Mouse (Mus musculus) kidney, postnatal 10 days (tissue): ENCODE results near the gene Ina.
A peak's percentile ranks its signal among the peaks of the same experiment; 100 is the strongest.
"Not testable (repeated sequence)": the region's sequence is repeated elsewhere in the genome, so short reads cannot be mapped to it uniquely, and the experiment has no call there.

Experiments
- DNase-seq: peaks from one replicate; pipeline ENCODE4 v3.0.0; 2021; ENCODE audit warnings: mixed read lengths

Ina gene

DNA sequence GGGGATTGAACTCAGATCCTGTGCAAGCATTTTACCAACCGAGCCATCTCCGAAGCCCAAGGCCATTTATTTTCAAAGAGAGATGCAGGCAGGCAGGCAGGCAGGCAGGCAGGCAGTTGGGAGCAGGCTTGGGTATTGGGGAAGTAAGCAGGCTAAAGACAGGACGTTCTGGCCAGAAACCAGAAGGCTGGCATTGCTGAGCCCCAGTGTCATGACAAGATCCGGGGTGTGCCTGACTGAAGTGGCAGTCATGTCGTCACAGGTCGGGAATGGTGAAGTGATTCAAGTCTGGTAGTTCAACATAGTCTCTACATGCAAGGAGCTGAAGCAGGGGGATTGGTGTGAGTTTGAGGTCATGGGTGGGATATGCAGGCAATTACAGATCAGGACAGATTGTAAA, 26.9 kb upstream of the Ina start:
- no peak for DNase-seq

DNA sequence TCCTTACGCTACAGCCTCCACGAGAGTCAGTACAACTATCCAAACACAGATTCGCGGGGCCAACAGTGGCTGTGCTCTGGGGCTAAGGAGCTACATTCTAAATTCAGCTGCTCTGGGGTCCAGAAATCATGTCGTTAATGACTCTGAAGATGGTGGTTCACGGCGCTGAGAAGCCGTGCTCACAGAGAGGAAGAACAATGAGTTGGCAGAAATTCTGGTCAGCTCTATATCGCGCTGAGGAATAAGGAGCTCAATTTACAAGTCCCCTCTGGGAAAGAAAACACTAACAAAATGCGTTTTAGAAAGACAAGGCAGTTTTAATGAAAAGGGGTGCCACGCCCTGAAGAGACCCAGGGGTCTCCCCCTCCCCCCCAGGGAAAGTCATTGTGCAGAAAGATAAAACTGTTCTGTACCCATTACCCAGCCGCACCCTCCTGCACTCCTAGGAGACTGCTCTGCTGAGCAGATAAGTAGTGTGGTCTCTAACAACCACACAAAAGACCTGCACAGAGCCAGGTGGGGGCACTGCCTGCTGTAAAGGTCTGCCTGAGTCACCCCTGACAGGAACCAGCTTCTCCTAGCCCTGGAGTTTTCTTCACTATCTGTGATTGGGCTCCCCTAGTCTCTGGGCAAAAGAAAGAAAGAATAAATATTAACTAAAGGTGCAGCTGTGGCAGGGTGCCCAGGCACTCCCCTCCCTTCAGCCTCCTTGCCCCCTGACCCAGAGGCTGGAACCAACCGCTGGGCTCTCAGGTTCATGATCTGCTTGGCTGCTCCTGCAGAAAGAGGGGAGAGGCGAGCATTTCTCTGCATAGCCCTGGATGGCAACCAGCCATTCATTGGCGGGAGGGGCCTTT, 26.0 kb upstream of the Ina start:
- DNase-seq = peak; percentile 89

DNA sequence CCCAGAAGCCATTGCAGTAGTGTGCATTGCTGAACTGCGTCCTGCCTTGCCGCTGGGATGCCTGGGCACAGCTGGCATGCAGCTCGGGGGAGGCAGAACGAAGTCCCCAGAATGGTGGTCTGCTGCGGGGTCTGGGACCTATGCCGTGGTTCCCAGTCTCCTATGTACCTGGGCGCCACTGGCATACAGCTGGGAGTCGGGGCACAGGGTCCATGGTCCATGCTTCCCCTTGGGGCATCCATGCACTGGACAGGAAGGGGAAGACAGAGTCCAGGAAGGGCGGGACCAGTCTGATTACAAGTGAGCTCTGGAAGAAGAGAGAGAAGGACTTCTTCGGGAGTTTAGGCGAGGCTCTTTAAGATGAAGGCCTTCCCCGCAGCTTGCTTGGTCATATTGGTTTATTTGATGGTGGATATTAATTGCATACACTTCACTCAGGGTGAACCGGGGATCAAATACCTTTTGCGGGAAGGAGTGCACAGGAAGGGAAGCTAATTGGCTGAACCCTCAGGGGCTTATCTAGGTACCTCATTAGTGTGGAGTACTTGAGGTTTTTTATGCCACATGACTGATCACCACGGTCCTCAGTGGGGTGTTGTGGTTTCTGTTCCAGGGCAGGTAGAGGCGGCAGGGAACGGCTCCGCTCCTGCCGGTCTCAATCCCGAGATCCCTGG, 24.9 kb upstream of the Ina start:
- peak; percentile 41 for DNase-seq

DNA sequence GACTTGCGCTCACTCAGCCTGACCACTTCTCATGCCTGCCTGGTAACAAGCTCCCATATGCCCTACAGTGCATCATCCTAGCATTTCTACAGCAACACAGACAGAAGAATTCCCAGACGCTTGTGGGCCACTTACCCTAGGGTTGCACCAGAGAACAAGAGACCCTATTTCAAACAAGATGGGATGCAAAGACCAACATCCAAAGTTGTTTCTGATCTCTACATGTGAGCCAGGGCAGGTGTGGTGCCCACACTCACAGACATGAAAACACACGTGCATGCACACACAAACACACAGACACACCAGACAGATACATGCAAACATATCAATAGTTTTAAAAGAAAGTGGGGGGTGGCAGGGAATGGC, 24.4 kb upstream of the Ina start:
- no peak for DNase-seq

DNA sequence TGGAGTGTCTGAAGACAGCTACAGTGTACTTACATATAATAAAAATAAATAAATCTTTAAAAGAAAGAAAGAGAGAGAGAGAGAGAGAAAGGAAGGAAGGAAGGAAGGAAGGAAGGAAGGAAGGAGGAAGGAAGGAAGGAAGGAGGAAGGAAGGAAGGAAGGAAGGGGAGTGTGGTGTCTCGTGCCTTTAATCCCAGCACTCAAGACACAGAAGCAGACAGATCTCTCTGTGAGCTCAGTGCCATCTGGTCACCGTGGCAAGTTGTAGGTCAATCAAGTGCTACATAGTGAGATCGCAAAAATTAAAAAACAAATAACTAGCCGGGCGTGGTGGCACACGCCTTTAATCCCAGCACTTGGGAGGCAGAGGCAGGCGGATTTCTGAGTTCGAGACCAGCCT, 23.9 kb upstream of the Ina start:
- DNase-seq = not testable (repeated sequence)

DNA sequence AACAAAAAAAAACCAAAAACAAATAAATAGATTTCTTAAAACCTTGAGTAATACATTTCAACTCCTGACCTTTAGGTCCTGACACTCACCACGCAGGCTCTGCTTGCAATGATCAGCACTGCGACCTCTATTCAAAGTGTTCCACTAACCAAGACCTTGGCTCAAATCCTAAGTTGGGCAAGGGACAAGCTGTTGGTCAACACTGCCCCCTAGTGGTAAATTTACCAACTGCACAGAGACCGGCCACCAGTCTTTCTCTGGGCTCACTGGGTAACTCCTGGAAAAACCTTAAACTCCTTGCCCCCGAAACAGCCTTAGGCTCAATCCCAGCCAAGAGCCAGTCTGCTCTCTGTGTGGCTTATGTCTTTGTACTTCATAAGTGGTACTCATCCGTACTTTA, 23.4 kb upstream of the Ina start:
- peak; percentile 91 for DNase-seq

DNA sequence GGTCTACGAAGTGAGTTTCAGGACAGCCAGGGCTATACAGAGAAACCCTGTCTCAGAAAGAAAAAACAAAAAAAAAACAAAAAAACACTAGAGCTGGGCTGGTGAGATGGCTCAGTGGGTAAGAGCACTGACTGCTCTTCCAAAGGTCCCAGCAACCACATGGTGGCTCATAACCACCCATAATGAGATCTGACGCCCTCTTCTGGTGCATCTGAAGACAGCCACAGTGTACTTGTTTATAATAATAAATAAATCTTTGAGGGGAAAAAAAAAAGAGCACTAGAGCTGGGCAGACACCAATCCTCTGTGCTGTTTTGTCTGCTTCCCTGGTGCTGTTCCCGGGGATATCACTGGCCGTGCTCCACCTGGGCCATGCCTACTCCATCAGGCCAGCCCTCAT, 22.2 kb upstream of the Ina start:
- not testable (repeated sequence) for DNase-seq

DNA sequence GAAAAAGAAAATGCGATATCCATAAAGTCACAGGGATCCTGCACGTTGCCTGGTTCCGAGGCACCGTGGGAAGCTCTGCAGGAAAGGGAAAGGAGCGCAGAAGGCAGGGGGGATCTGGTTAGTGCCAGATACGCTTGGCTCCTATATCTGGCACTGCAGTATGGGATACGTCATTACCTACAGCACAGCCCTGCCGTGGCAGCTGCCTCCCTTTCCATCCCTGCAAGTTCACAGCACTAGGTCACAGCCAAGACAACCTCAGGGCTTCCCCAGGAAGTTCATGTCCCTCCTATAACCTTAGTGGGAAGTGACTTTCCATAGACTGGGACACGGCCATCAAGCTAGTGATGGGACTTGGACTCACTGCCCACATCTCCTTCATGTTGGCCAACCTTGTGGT, 18.4 kb upstream of the Ina start:
- DNase-seq = no peak

DNA sequence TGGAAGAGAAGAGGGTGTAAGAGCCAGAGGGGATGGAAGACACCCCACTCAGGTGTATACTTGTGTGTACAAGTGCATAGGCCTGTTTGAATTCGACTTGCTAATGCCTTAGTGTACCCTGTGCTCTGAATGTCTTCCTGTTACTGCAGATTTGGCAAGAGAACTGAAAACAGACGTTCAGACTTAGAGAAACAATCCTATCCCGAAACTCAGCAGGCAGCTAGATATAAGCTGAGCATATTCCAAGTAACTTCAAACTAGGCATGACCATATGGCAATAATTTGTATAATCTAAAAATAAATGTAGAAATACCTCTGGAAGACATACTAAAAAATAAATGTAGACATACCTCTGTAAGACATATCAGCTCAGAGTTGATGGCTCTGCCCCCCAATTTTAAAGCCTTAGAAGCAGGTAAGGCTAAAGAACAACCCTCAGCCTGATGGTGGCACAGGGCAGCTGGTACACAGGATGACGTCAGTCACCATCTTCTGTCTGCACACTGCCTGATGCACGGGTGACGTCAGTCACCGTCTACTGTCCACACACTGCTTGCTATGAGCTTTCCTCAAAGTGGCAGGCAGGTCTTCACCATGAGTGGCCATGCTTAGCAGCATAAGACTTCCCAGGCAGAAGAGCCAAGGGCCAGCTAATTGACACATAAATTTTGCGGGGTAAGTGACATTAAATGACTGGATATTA, 16.2 kb upstream of the Ina start:
- no peak for DNase-seq

DNA sequence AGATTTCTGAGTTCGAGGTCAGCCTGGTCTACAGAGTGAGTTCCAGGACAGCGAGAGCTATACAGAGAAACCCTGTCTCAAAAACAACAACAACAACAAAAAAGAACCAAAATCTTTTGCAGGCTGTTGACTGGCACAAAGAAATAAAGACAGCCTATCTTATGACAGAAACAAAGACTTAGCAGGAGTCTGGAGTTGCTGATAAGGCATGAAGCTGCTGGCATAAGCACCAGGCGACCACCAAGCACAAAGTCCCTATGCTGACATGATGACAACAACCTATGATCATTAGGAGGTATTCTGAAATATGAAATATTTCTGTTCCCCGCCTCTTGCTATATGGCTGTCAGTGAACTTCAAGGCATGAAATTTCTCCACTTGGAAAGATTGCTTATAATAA, 15.5 kb upstream of the Ina start:
- DNase-seq = no peak

DNA sequence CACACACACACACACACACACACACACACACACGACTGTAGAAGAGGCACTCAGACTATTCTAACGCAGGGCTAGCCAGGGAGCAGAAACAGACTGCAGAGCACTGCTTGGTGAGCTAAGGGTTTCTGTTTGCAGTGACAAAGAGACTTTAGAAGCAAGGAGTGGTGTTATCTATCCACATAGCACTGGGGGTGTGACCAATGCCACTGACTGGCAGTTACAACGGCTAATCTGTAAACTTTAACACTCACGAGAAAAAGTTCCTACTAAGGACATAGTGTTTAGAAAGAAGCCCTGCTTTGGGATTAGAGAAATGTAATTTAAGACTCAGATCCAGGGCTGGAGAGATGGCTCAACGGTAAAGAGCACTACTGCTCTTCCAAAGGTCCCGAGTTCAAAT, 14.7 kb upstream of the Ina start:
- no peak for DNase-seq

DNA sequence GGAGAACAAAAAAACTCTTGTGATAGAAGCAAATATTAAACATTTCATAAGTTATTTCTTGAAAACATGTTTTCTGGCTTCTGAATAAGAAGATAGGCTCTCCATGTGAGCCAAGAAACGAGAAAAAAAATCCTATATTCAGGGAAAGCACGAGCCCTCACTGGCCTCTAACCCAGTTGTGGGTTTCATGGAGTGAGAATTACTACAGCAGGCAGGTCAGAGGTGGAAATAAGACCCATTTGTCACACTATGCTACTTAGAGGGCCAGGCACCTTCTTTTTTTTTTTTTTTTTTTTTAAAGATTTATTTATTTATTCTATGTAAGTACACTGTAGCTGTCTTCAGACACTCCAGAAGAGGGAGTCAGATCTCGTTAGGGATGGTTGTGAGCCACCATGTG, 14.1 kb upstream of the Ina start:
- DNase-seq = not testable (repeated sequence)

DNA sequence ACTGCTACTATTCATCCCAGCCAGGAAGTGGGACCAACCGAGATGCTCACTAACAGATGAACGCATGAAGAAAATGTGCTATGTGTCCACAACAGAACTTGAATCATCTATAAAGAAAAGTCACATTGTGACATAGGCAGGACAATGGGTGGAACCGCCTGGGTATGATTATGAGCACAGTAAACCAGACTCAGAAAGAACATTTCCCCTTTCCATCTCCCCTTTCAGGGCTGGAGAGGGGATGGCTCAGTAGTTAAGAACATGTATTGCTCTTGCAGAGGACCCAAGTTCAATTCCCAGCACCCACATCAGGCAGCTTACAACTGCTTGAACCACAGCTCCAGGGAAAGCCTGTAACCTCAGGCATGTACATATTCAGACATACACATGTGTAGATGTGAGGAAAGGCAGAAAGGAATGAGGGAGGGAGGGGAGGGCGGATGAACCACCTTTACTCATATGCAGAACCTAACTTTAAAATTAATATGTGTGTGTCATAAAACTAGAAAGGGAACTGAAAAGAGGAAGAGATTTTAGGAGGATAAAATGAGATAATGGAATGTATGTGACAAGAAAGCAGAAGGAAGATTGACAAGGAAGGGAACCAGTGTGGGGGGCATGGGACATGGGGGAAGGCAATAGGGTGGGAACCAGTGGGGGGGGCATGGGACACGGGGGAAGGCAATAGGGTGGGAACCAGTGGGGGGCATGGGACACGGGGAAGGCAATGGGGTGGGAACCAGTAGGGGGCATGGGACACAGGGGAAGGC, 10.6 kb upstream of the Ina start:
- DNase-seq = no peak

DNA sequence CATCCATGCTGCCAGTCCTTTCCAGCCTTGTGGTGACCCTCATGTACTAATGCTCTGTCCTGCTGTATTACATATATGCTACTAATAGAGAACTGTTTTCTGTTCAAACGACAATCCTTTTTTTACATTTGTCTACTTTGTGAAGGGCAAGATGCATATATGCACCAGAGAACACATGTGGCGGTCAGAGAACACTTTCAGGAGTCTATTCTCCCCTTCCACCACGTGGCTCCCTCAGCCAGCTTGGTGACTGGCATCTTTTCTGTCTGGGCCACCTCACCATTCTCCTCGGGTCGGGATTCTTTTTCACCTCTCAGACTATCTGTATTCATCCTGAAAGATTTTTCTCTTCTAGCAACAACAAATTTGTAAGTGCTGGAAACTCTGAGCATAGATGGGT, 8.6 kb upstream of the Ina start:
- no peak for DNase-seq

DNA sequence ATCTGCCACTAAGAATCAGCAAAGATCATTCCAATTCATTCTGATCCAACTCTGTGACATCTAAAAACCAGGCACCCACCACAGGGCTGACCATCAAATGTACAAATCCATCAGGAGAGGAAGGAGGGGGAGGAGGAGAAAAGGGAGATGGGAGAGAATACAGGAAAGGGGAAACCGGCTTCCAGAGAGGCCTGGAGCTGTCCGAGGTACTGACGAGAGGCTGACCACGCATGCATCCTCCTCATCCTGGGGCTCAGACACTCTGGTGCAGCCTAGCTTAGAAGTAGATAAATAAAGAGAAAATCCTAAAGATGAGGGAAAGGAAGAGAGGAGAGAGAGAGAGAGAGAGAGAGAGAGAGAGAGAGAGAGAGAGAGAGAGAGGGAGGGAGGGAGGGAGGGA, 8.2 kb upstream of the Ina start:
- DNase-seq = peak; percentile 89

DNA sequence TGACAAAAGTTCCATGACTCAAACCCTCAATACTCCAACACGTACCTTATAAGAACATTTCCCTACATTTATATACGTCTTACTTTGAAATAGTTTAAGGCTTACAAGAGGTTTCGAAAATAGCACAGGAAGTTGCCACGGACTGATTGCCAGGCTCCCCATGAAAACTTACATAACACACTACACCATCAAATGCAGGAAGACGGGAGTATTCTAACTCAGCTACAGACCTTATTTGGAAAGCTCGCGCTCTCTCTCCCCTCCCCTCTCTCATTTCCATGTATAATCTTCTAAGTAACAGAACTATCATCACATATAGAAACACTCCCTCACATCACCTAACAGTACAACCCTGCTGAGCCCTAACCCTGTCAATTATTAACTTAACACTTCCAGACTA, 5.1 kb upstream of the Ina start:
- no peak for DNase-seq

DNA sequence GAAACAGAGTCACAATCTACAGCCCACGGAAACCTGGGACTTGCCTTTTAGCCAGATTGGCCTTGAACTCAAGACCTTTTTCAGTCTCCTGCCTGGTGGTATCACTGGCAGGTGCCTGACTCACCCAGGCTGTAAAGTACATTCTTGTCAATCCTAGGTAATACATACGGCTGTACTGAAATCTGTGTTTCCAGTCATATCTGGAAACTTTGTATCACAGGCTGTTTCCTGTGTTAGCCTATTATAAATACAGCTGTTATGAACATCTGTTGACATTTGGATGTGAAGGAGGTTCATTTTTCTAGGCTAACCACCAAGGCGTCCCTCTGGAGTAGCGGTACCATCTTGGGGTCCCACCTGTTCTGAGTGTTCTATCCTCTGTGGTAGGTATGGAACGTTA, 4.6 kb upstream of the Ina start:
- DNase-seq = no peak

DNA sequence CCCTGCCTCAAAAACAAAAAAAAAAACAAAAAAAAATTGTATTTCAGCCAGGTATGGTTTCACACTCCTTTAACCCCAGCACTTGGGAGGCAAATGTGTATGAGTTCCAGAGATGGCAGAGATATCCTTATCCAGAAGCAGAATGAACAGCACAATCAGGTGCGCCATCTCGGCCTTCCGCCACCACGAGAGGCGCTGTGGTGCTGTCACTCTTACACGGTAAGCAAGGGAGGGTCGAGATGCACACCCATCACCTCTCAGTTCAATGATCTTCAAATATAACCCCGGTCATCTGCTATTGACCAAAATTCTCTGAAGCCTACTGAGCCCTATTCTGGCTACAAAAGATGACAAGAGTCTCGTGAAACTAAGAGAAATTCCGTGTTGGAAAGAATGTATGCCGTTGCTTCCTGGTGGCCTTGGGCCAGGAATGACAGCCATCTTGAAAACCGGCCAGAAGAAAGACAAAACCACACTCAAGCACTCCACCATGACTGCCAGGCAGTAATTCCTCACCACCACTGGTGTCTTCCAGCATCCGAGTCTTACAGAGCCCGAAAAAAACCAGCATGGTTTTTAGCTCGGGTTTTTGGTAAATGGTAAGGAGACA, 1.9 kb upstream of the Ina start:
- DNase-seq = no peak

DNA sequence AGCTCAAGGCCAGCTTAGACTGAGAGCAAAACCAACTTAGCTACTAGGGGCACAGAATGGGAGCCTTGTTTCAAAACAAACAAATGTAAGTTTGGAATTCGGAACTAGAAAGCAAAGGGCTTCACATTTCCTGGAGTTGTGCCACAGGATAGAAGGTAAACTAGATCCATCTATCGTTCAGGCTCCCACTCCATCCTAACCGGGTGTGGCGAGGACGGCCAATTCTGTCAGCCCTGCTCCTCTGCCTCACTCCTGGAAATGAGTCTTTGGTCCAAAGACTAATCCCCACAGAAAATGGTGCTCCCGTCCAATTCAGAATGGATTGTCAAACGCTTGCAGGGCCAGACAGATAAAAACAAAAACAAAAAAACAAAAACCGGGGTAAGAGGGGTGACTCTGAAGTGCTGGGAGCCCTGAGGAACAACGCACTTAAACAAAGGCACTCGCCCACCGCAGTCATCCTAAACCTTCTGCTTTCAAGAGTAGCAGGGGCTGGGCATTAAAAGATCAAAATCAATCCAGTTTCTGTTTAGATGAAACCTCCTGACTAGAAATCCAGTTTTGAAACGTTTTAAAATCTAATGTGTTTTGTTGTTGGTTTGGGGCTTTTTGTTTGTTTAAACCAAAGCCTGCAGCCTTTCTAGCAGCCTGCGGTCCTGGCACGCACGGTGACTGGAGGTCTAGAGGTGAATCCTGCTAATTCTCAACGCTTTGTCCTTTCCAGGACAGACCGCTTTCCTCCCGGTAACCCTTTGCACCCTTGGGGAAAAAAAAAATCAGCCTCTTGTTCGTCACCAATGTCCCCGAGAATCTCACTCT, 949 bp upstream of the Ina start:
- DNase-seq = no peak

DNA sequence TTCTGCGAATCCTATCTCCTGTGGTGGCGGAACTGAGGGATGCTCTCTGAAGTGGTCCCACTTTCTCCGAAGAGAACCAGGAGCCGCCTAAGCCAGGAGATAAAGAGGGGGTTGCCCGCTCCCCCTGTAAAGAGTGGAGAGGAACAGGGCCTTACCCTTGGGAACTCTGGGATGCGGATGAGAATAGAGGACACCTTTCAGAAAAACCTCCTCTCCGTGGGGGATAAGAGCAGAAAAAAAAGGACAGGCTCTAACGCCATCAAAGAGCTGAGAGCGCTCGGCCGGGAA, 395 bp upstream of the Ina start:
- DNase-seq = no peak

DNA sequence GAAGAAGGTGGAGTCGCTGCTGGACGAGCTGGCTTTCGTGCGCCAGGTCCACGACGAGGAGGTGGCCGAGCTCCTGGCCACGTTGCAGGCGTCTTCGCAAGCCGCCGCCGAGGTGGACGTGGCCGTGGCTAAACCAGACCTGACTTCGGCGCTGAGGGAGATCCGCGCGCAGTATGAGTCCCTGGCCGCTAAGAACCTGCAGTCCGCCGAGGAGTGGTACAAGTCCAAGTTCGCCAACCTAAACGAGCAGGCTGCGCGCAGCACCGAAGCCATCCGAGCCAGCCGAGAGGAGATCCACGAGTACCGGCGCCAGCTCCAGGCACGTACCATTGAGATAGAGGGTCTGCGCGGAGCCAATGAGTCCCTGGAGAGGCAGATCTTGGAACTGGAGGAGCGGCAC, 898 bp downstream of the Ina start:
- DNase-seq = no peak

DNA sequence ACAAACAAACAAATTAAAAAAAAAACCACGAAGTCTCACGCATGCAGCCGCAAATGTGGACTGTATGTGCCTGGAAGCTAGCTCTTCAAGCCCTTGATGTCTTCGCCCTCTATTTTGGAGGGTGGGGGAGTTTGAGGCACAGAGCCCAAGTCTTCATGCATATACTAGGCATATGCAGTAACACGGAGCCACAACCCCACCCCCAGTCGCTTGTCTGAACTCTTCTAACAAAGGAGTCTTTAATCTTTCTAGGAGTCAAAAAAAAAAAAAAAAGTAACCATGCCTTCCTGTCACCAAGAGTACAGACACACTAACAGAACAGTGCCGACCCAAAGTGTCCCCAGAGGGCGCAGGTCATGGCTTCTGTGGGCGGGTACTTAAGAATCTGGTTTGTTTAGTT, 1.5 kb downstream of the Ina start:
- no peak for DNase-seq
